Comparison of ENCODE assay signal across 22 mouse cellular contexts in genomic region chr11:48764119-48764518, GRCm38 (mm10). TPM values are rescaled to one million over a fixed set of nuclear protein-coding genes. Genes with fewer than 3 reads are reported as not detected.
DNase-seq lines count a peak whose midpoint lies in the region; ATAC-seq lines count a peak whose summit lies in the region.
"Had no signal": no experiment of that assay in that cellular context is flagged by ENCODE, and none has a peak within 500 bp of the region (broad histone marks: within the 10 kb centered on the region; RNA-seq: fewer than 3 reads in every experiment).

No protein-coding gene starts in this region.

- intact Hi-C loops in gastrocnemius, postnatal 36 days (cut with DNase I), result no loop called here

- H3K4me2 ChIP-seq in heart, embryonic 11.5 days, result no peak overlapping the region

- no peaks in the 10 kb centered on the region for H3K27me3 ChIP-seq in heart, embryonic 11.5 days (ENCODE audit: control insufficient read depth, insufficient read depth, low read length)

- WGBS in heart, embryonic 11.5 days (ENCODE audit: insufficient replicate concordance), result 83% methylated on average over 9 of the region's 9 CpGs

- H3K36me3 ChIP-seq in heart, embryonic 11.5 days (ENCODE audit: control insufficient read depth, insufficient read depth, low read length), result no peaks in the 10 kb centered on the region
- H3K36me3 ChIP-seq: G1E had no signal

- no peaks in the 10 kb centered on the region for H3K4me1 ChIP-seq in heart, embryonic 11.5 days (ENCODE audit: control insufficient read depth, insufficient read depth, low read length)

- DNase-seq in frontal cortex, postnatal 14 days (ENCODE audit: low spot score in 2 of 2), result no peak
- DNase-seq in heart, adult 11 months, result peak; percentile 34
- peak; percentile 56 for DNase-seq in right cerebral cortex, adult 18-20 months
- no peak for DNase-seq in right cerebral cortex, postnatal 4 days
- peak; percentile 77 for DNase-seq in brain, adult 2 months (ENCODE audit: low read depth, low spot score)
- DNase-seq in gastrocnemius, postnatal 36 days, result no peak
- DNase-seq: adrenal gland, adult 2 months; adrenal gland, adult 8-10 months; adrenal gland, postnatal 10 days; adrenal gland, postnatal 14 days; adrenal gland, postnatal 25 days; adrenal gland, postnatal 36 days; B cell, adult 2 months; cerebellum, adult 11 months; cerebellum, adult 11-12 months; cerebellum, adult 18-20 months had no signal

- no peaks in the 10 kb centered on the region for H3K9me3 ChIP-seq in heart, embryonic 11.5 days (replicated peaks; ENCODE audit: control insufficient read depth, low read length)
- H3K9me3 ChIP-seq: G1E had no signal

- peak; percentile 92 for ATAC-seq in frontal cortex, adult (ENCODE audit: low TSS enrichment)
- no peak for ATAC-seq in heart, embryonic 11.5 days (replicated peaks; ENCODE audit: insufficient number of reproducible peaks, low FRiP score, low TSS enrichment)
- ATAC-seq: activated CD4-positive, CD25-positive, alpha-beta regulatory T cell, adult 4 months; CD4-positive, CD25-positive, alpha-beta regulatory T cell, adult 4 months; Patski had no signal

- no peak overlapping the region for H3K4me3 ChIP-seq in heart, embryonic 11.5 days (ENCODE audit: low read depth, low read length)

- no peak overlapping the region for H3K27ac ChIP-seq in heart, embryonic 11.5 days (ENCODE audit: low read depth, low read length)

- H3K9ac ChIP-seq in heart, embryonic 11.5 days (ENCODE audit: low read depth, low read length), result no peak overlapping the region

RNA-seq across cellular contexts. Expression of gene Rack1, which starts 36.0 kb away (rescaled TPM):
- polyA plus RNA-seq in heart, embryonic 11.5 days (2014; fragmentation: Nextera tagmentation; extraction: Ambion mirVana), result 538 and 603 TPM in 2 replicates
- 100 to 1,000 TPM; 299 to 361 TPM for total RNA-seq in gastrocnemius, postnatal 36 days (2021)

RNA-seq across cellular contexts. Expression of gene Trim41, which starts 53.0 kb away (rescaled TPM):
- 3.3 and 3.7 TPM in 2 replicates for polyA plus RNA-seq in heart, embryonic 11.5 days (2014; fragmentation: Nextera tagmentation; extraction: Ambion mirVana)
- total RNA-seq in gastrocnemius, postnatal 36 days (2021), result 10 to 100 TPM; 17.2 to 22.6 TPM

Comparison
In these comparisons a context has a peak if more than half of its experiments do, and no peak if none do; other contexts are left out.
1. DNase-seq: peak in heart, adult 11 months (single experiment), right cerebral cortex, adult 18-20 months (single experiment) and brain, adult 2 months (single experiment); none in frontal cortex, postnatal 14 days (0 of 2), right cerebral cortex, postnatal 4 days (single experiment) and gastrocnemius, postnatal 36 days (0 of 2).